Comparison of ENCODE assay signal across 20 mouse cellular contexts in genomic region chr1:36083554-36083953, GRCm38 (mm10). TPM values are rescaled to one million over a fixed set of nuclear protein-coding genes. Genes with fewer than 3 reads are reported as not detected.
DNase-seq lines count a peak whose midpoint lies in the region; ATAC-seq and TF ChIP-seq lines count a peak whose summit lies in the region.
"Had no signal": no experiment of that assay in that cellular context is flagged by ENCODE, and none has a peak within 500 bp of the region (broad histone marks: within the 10 kb centered on the region; RNA-seq: fewer than 3 reads in every experiment).

No protein-coding gene starts in this region.

- no peak overlapping the region for H3K9ac ChIP-seq in lung, embryonic 16.5 days (ENCODE audit: low read length)
- H3K9ac ChIP-seq in stomach, postnatal 0 days (ENCODE audit: low read length) = no peak overlapping the region
- H3K9ac ChIP-seq: embryonic facial prominence, embryonic 12.5 days; forebrain, embryonic 15.5 days; heart, embryonic 13.5 days had no signal

- ATAC-seq in lung, embryonic 16.5 days (ENCODE audit: low read depth) = peak; percentile 12; the same call in 1 of the 2 replicates
- ATAC-seq in stomach, postnatal 0 days (ENCODE audit: low FRiP score, low TSS enrichment) = peak; percentile 81
- ATAC-seq: activated CD4-positive, CD25-positive, alpha-beta regulatory T cell, adult 4 months; forebrain, embryonic 15.5 days; Patski had no signal

- 66% methylated on average over 5 of the region's 5 CpGs for WGBS in lung, embryonic 16.5 days
- 74% methylated on average over 5 of the region's 5 CpGs for WGBS in stomach, postnatal 0 days

- H3K27me3 ChIP-seq in lung, embryonic 16.5 days (ENCODE audit: control insufficient read depth, insufficient read depth, low read depth, low read length) = no peaks in the 10 kb centered on the region
- H3K27me3 ChIP-seq in stomach, postnatal 0 days (ENCODE audit: control insufficient read depth, insufficient read depth, low read length) = no peaks in the 10 kb centered on the region
- H3K27me3 ChIP-seq: CH12.LX; embryonic facial prominence, embryonic 12.5 days; forebrain, embryonic 15.5 days; heart, embryonic 13.5 days; Patski had no signal

- peak; percentile 28 for DNase-seq in kidney, postnatal 10 days
- DNase-seq in kidney, postnatal 14 days = no peak
- DNase-seq in lung, postnatal 25 days (ENCODE audit: low spot score) = no peak
- DNase-seq in lung, postnatal 10 days = peak; percentile 41
- peak; percentile 87 for DNase-seq in stomach, postnatal 0 days (ENCODE audit: low spot score)
- DNase-seq in layer of hippocampus, adult 8-10 months (ENCODE audit: low spot score in 2 of 2) = no peak
- DNase-seq: adrenal gland, postnatal 14 days; cerebellum, adult 11-12 months; cerebellum, adult 9-10 months; cerebellum, postnatal 25 days; gastrocnemius, postnatal 36 days; heart, adult 11 months; heart, postnatal 36 days had no signal

- no peak for TF ChIP-seq CTCF in stomach, postnatal 0 days (IDR thresholded peaks at IDR 0.05; ENCODE audit: low read depth)

- no peak overlapping the region for H3K4me3 ChIP-seq in lung, embryonic 16.5 days (ENCODE audit: low read length)
- no peak overlapping the region for H3K4me3 ChIP-seq in stomach, postnatal 0 days (ENCODE audit: low read depth, low read length)
- H3K4me3 ChIP-seq: embryonic facial prominence, embryonic 12.5 days; forebrain, embryonic 15.5 days; heart, embryonic 13.5 days had no signal

- H3K4me2 ChIP-seq in lung, embryonic 16.5 days (ENCODE audit: low read depth, low read length) = no peak overlapping the region
- no peak overlapping the region for H3K4me2 ChIP-seq in stomach, postnatal 0 days (replicated peaks; ENCODE audit: low read depth)
- H3K4me2 ChIP-seq: embryonic facial prominence, embryonic 12.5 days; forebrain, embryonic 15.5 days; heart, embryonic 13.5 days had no signal

- no peak for TF ChIP-seq EP300 in stomach, postnatal 0 days (optimal IDR thresholded peaks at IDR 0.05)

- no peak overlapping the region for H3K27ac ChIP-seq in lung, embryonic 16.5 days (ENCODE audit: low read length)
- H3K27ac ChIP-seq in stomach, postnatal 0 days (replicated peaks) = peak overlapping the region; percentile 58; the same call in 1 of the 2 replicates
- H3K27ac ChIP-seq: embryonic facial prominence, embryonic 12.5 days; forebrain, embryonic 15.5 days; heart, embryonic 13.5 days had no signal

- H3K9me3 ChIP-seq in lung, embryonic 16.5 days (ENCODE audit: control insufficient read depth, low read length) = no peaks in the 10 kb centered on the region; the same call in 1 of the 2 replicates
- no peaks in the 10 kb centered on the region for H3K9me3 ChIP-seq in stomach, postnatal 0 days (ENCODE audit: control insufficient read depth, low read length)
- H3K9me3 ChIP-seq: embryonic facial prominence, embryonic 12.5 days; forebrain, embryonic 15.5 days; heart, embryonic 13.5 days had no signal

- peaks cover 22% of the 10 kb centered on the region for H3K36me3 ChIP-seq in lung, embryonic 16.5 days (ENCODE audit: control insufficient read depth, insufficient read depth, low read length)
- no peaks in the 10 kb centered on the region; the same call in 1 of the 2 replicates for H3K36me3 ChIP-seq in stomach, postnatal 0 days (ENCODE audit: control insufficient read depth, insufficient read depth, low read length)

- peaks cover 13% of the 10 kb centered on the region for H3K4me1 ChIP-seq in lung, embryonic 16.5 days (replicated peaks; ENCODE audit: control insufficient read depth, insufficient read depth, low read length)
- peaks cover 4% of the 10 kb centered on the region for H3K4me1 ChIP-seq in stomach, postnatal 0 days (replicated peaks; ENCODE audit: control insufficient read depth, insufficient read depth)

RNA-seq across cellular contexts. Expression of gene Hs6st1, which starts 15.4 kb away (rescaled TPM):
- polyA plus RNA-seq in lung, embryonic 16.5 days (2015; fragmentation: Nextera tagmentation; extraction: Ambion mirVana) = 4.4 and 5.1 TPM in 2 replicates
- 5.7 and 6.8 TPM in 2 replicates for polyA plus RNA-seq in stomach, postnatal 0 days (2015; fragmentation: Nextera tagmentation; extraction: Ambion mirVana)
- total RNA-seq in layer of hippocampus, adult 8-10 months (2022) = 10 to 100 TPM; 39.0 to 42.6 (median 40.2) TPM

Comparison
In these comparisons a context has a peak if more than half of its experiments do, and no peak if none do; other contexts are left out.
1. DNase-seq: peak in kidney, postnatal 10 days (single experiment), lung, postnatal 10 days (single experiment) and stomach, postnatal 0 days (single experiment); none in kidney, postnatal 14 days (single experiment), lung, postnatal 25 days (single experiment) and layer of hippocampus, adult 8-10 months (0 of 2).